Mouse (Mus musculus) CD4-positive helper T cell, adult 2 months (primary cell): ENCODE results near the gene Olfr697.
"Not testable (repeated sequence)": the region's sequence is repeated elsewhere in the genome, so short reads cannot be mapped to it uniquely, and the experiment has no call there.

ENCODE experiments used
- DNase-seq: peaks from one replicate; pipeline ENCODE4 v3.0.0-alpha.2; 2012; ENCODE audit warnings: low read depth, missing footprints, low spot score

Olfr697 gene

GRCm38 (mm10) chr7:106742343-106742742, at the start of gene Olfr697:
Gene Olfr697 (minus strand): TSS chr7:106742443.
- DNase-seq: no peak

GRCm38 (mm10) chr7:106788330-106788729, 46.1 kb upstream of the Olfr697 start:
- DNase-seq: peak; percentile 14

- DNase-seq: not testable (repeated sequence)
Measured at GRCm38 (mm10) chr7:106761008-106761407, 18.8 kb upstream of the Olfr697 start.

- no peak for DNase-seq
Measured at GRCm38 (mm10) chr7:106758800-106759199, 16.6 kb upstream of the Olfr697 start.

GRCm38 (mm10) chr7:106755297-106755696, 13.1 kb upstream of the Olfr697 start, which contains the start of gene Olfr698:
Gene Olfr698 (minus strand): TSS chr7:106755397.
- no peak for DNase-seq

GRCm38 (mm10) chr7:106745811-106746210, 3.6 kb upstream of the Olfr697 start:
- DNase-seq: no peak

GRCm38 (mm10) chr7:106737028-106737427, 5.2 kb downstream of the Olfr697 start:
- DNase-seq: no peak

GRCm38 (mm10) chr7:106733717-106734116, 8.5 kb downstream of the Olfr697 start:
- DNase-seq: no peak

GRCm38 (mm10) chr7:106725654-106726053, 16.6 kb downstream of the Olfr697 start:
- not testable (repeated sequence) for DNase-seq

GRCm38 (mm10) chr7:106716296-106716695, 25.9 kb downstream of the Olfr697 start, which contains the start of gene Olfr695:
Gene Olfr695 (minus strand): TSS chr7:106716396.
- no peak for DNase-seq

GRCm38 (mm10) chr7:106711463-106711862, 30.8 kb downstream of the Olfr697 start:
- DNase-seq: no peak

- not testable (repeated sequence) for DNase-seq
Measured at GRCm38 (mm10) chr7:106707705-106708104, 34.5 kb downstream of the Olfr697 start.

- DNase-seq: no peak
Measured at GRCm38 (mm10) chr7:106696891-106697290, 45.4 kb downstream of the Olfr697 start.

GRCm38 (mm10) chr7:106692976-106693375, 49.3 kb downstream of the Olfr697 start:
- no peak for DNase-seq

GRCm38 (mm10) chr7:106691714-106692113, 50.5 kb downstream of the Olfr697 start, which contains the start of gene Olfr694:
Gene Olfr694 (minus strand): TSS chr7:106691814.
- no peak for DNase-seq
